Mouse (Mus musculus): ENCODE measurements around the gene Vmn1r75. TPM values are rescaled to one million over a fixed set of nuclear protein-coding genes. Genes with fewer than 3 reads are reported as not detected.

Vmn1r75 gene
- total RNA-seq (2015) (not detected in 2 replicates), total RNA-seq (2017) (not detected in 2 replicates)

- no peak for ATAC-seq (replicated peaks; ENCODE audit: poor library complexity)
Measured at GRCm38 (mm10) chr7:11874330-11874729, at the start of gene Vmn1r75. TSS of gene Vmn1r75 (plus strand) at chr7:11874630.

- no peak for ATAC-seq (replicated peaks; ENCODE audit: poor library complexity)
Measured at GRCm38 (mm10) chr7:11833680-11834079, 40.8 kb upstream of the Vmn1r75 start, which contains the start of gene Vmn1r74. TSS of gene Vmn1r74 (plus strand) at chr7:11833980.

Other genes starting within 250 kb of the Vmn1r75 start
- gene Vmn1r72, start 194.5 kb upstream of the Vmn1r75 start, total RNA-seq (2015), result not detected in 2 replicates
- not detected in 2 replicates for gene Vmn1r72, start 194.5 kb upstream of the Vmn1r75 start, total RNA-seq (2017)
- gene Vmn1r73, start 144.4 kb upstream of the Vmn1r75 start, total RNA-seq (2015), result not detected in 2 replicates
- not detected in 2 replicates for gene Vmn1r73, start 144.4 kb upstream of the Vmn1r75 start, total RNA-seq (2017)
- not detected in 2 replicates for gene Vmn1r74, start 40.6 kb upstream of the Vmn1r75 start, total RNA-seq (2015)
- not detected in 2 replicates for gene Vmn1r74, start 40.6 kb upstream of the Vmn1r75 start, total RNA-seq (2017)
- not detected in 2 replicates for gene Vmn1r76, start 63.6 kb downstream of the Vmn1r75 start, total RNA-seq (2015)
- not detected in 2 replicates for gene Vmn1r76, start 63.6 kb downstream of the Vmn1r75 start, total RNA-seq (2017)
- gene Vmn1r77, start 162.1 kb downstream of the Vmn1r75 start, total RNA-seq (2015), result not detected in 2 replicates
- gene Vmn1r77, start 162.1 kb downstream of the Vmn1r75 start, total RNA-seq (2017), result not detected in 2 replicates